Mouse (Mus musculus): ENCODE data around the gene Rtcb. TPM values are rescaled to one million over a fixed set of nuclear protein-coding genes. Genes with fewer than 3 reads are reported as not detected.

The Rtcb gene
- polyA plus RNA-seq, 1 experiment from 2014 or later = 63.0 TPM

GRCm38 (mm10) chr10:85964316-85964715 is 6.7 kb upstream of the Rtcb start:
- 98% methylated on average over 7 of the region's 7 CpGs for WGBS (ENCODE audit: missing documents)
- no peaks in the 10 kb centered on the region for H3K79me2 ChIP-seq (ENCODE audit: inconsistent target)
- H3K36me3 ChIP-seq (ENCODE audit: inconsistent target) = no peaks in the 10 kb centered on the region
- no peak overlapping the region for H3K27ac ChIP-seq
- H3K4me3 ChIP-seq (ENCODE audit: inconsistent target) = no peak overlapping the region

DNA sequence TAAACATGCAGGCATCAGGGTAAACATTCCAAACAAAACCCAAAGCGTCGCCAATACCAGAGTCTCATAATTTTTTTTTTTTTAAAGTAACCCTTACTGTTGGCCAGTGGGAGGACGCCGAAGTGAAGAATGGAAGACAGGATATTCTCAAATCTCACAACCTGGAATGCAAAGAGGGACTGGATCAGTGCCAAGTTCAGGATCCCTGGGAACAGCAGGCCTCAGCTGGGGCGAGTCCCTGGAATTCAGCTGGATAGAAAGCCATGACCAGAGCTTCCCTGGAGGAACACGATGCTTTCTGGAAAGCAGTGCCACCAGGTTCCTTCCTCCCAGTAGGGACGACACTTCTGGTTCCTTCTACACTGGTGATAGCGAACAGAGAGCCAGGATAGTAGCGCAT is 5.3 kb upstream of the Rtcb start:
- H3K27ac ChIP-seq = no peak overlapping the region
- no peaks in the 10 kb centered on the region for H3K79me2 ChIP-seq (ENCODE audit: inconsistent target)
- H3K36me3 ChIP-seq (ENCODE audit: inconsistent target) = no peaks in the 10 kb centered on the region
- H3K4me3 ChIP-seq (ENCODE audit: inconsistent target) = no peak overlapping the region
- 94% methylated on average over 8 of the region's 9 CpGs for WGBS (ENCODE audit: missing documents)

DNA sequence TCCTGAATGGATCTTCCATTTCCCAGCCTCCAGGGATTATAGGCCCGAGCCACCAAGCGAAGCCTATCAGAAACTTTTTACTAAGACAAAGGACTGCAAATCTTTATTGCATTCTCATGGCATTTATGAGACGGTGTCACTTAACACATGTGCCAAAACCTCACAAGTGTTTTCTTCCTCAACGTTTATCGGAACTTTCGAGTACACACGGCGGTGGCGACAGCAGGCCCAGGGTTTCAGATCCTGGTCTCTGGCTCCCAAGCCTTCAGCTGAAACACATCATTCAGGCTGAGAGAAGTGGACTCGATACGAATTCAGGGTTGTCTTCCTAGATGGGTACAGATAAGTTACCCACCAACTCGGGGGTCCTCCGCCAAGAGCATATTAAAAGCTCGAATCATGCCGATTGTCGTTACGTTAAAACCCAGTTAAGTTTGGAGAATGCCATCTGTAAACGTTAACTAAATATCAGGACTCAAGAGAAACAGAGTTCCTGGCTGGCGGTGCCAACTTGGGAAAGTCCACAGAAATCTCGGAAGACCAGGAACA is 678 bp downstream of the Rtcb start:
- H3K79me2 ChIP-seq (ENCODE audit: inconsistent target) = peaks cover 36% of the 10 kb centered on the region
- peak overlapping the region; percentile 28 for H3K27ac ChIP-seq
- 1% methylated on average over 20 of the region's 20 CpGs for WGBS (ENCODE audit: missing documents)
- H3K36me3 ChIP-seq (ENCODE audit: inconsistent target) = peaks cover 13% of the 10 kb centered on the region; the same call in 1 of the 2 replicates
- peak overlapping the region; percentile 82 for H3K4me3 ChIP-seq (ENCODE audit: inconsistent target)

GRCm38 (mm10) chr10:85954429-85954828 is 3.2 kb downstream of the Rtcb start:
- 88% methylated on average over 2 of the region's 2 CpGs for WGBS (ENCODE audit: missing documents)
- peaks cover 36% of the 10 kb centered on the region for H3K79me2 ChIP-seq (ENCODE audit: inconsistent target)
- H3K36me3 ChIP-seq (ENCODE audit: inconsistent target) = peaks cover 18% of the 10 kb centered on the region; the same call in 1 of the 2 replicates
- H3K27ac ChIP-seq = no peak overlapping the region
- H3K4me3 ChIP-seq (ENCODE audit: inconsistent target) = no peak overlapping the region

DNA sequence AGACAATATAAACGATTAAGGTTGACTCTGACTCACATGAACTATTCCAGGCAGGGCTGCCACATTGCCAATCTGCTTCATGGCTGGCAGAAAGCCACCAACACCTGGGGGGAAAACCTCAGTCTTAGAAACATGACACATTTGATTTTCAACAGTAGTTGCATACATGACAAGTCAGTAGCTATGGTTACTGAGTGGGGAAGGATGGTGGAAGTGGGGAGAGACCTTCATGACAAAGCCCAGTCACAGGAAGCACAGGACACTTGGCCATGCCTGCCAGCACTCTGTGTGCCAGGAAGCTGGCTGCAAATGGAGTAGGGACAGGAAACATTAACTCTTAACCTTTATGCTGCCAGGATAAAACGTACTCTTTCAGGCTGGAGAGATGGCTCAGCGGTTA is 4.2 kb downstream of the Rtcb start:
- Histone ChIP-seq H3K36me3 (ENCODE audit: inconsistent target) (peaks cover 28% of the 10 kb centered on the region), H3K27ac (no peak overlapping the region), H3K4me3 (ENCODE audit: inconsistent target) (no peak overlapping the region), H3K79me2 (ENCODE audit: inconsistent target) (peaks cover 36% of the 10 kb centered on the region)
- 31% methylated on average over 3 of the region's 3 CpGs for WGBS (ENCODE audit: missing documents)

DNA sequence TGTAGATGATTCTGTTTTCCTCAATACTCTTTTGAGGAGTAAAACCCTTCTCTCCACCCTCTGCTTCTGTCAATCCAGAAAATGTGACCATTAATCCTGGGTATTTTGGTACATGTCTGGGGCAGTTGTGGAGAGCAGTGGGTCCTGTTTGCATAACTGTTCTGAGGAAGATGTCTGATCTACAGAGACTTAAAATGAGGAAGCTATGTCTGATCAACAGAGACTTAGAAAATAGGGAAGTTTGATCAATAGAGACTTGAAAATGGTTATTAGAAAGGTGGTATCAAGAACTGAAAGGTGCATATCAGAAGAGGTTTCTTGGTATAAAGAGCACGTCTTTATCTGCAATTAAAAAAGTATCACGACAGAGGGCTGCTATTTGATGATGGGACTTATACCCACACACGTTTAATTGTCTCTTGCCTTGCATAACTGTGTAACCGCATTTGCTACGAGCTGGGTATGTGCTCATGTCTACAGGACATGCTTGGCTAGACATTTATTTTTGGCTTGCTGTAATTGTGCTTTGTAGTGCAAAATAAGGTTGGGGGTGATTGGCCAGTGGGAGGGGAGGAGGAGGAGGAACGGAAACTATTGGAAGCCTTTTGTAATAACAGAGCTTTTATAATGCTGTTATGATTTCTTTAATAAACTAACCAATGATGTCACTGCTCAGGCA is 5.7 kb downstream of the Rtcb start:
- Histone ChIP-seq H3K79me2 (ENCODE audit: inconsistent target) (peaks cover 30% of the 10 kb centered on the region), H3K4me3 (ENCODE audit: inconsistent target) (no peak overlapping the region), H3K27ac (no peak overlapping the region), H3K36me3 (ENCODE audit: inconsistent target) (peaks cover 32% of the 10 kb centered on the region)
- 59% methylated on average over 6 of the region's 6 CpGs for WGBS (ENCODE audit: missing documents)

DNA sequence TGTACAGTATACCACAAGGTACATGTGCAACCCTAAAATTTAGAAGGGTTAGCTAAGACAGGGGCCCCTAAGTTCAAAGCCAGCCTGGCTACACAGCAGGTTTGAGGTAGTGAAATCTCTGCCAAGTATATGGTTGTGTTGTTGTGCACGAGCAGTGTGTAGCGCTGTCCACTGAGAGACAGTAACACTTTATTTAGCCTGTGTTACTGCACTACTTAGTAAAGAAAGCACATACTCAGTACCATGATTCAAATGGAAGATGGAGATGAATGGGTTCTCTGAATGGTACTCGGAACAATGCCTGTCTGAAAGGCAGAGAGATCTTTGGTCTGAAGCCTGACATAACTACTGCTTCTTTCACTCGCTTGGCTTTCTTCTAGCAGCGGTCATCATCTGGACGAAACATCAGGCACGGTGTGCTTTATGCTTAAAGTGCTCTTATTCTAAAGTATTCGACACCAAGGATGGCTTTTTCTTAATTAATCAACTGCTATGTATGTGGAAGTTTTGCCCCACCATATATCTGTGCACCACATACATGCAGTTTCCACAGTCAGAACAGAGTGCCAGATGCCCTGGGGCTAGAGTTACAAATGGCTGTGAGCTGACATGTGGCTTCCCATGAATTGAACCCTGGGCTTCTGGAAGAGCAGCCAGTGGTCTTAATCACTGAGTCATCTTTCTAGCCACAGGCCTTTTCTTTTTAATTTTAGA is 9.0 kb downstream of the Rtcb start:
- Histone ChIP-seq H3K79me2 (ENCODE audit: inconsistent target) (no peaks in the 10 kb centered on the region; the same call in 1 of the 2 replicates), H3K27ac (no peak overlapping the region), H3K4me3 (ENCODE audit: inconsistent target) (no peak overlapping the region), H3K36me3 (ENCODE audit: inconsistent target) (peaks cover 41% of the 10 kb centered on the region)
- 96% methylated on average over 8 of the region's 8 CpGs for WGBS (ENCODE audit: missing documents)

- Histone ChIP-seq H3K4me3 (ENCODE audit: inconsistent target) (no peak overlapping the region), H3K27ac (no peak overlapping the region), H3K79me2 (ENCODE audit: inconsistent target) (no peaks in the 10 kb centered on the region), H3K36me3 (ENCODE audit: inconsistent target) (peaks cover 49% of the 10 kb centered on the region)
- 95% methylated on average over 6 of the region's 6 CpGs for WGBS (ENCODE audit: missing documents)
Measured at GRCm38 (mm10) chr10:85936280-85936965, 21.2 kb downstream of the Rtcb start.

- 84% methylated on average over 9 of the region's 11 CpGs for WGBS (ENCODE audit: missing documents)
- Histone ChIP-seq H3K79me2 (ENCODE audit: inconsistent target) (no peaks in the 10 kb centered on the region), H3K4me3 (ENCODE audit: inconsistent target) (no peak overlapping the region), H3K36me3 (ENCODE audit: inconsistent target) (no peaks in the 10 kb centered on the region), H3K27ac (no peak overlapping the region)
Measured at GRCm38 (mm10) chr10:85929962-85930361, 27.7 kb downstream of the Rtcb start.

GRCm38 (mm10) chr10:85929208-85929591 is 28.4 kb downstream of the Rtcb start:
- Histone ChIP-seq H3K79me2 (ENCODE audit: inconsistent target) (no peaks in the 10 kb centered on the region), H3K27ac (no peak overlapping the region), H3K4me3 (ENCODE audit: inconsistent target) (no peak overlapping the region), H3K36me3 (ENCODE audit: inconsistent target) (no peaks in the 10 kb centered on the region)
- 55% methylated on average over 11 of the region's 11 CpGs for WGBS (ENCODE audit: missing documents)

DNA sequence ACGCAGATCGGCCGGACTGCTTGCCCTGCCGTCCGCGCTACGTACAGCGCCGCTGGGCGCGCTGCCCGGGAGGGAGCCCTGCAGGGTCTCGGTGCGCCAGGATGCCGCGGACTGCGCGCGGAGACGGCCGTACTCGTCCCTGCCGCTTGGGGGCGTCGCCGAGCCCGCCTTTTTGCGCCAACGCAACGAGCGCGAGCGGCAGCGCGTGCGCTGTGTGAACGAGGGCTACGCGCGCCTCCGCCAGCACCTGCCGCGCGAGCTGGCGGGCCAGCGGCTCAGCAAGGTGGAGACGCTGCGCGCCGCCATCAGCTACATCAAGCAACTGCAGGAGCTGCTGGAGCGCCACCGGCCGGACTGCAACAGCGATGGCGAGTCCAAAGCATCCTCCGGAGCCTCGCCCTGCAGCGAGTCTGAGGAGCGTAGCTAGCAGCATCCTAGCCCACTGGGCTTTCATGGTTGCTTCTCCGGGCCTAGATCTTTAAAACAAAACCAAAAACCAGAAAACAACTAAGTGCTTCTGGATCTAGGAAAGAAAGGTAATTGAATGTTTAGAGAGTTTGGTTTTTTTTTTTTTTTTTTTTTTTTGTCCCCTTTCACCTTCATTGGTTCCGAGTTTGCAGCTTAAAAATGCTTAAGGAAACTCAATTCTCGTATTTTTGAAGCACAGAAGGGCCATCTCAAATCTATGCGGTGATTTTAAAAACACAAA is 29.0 kb downstream of the Rtcb start:
- Histone ChIP-seq H3K27ac (no peak overlapping the region), H3K4me3 (ENCODE audit: inconsistent target) (no peak overlapping the region), H3K36me3 (ENCODE audit: inconsistent target) (no peaks in the 10 kb centered on the region), H3K79me2 (ENCODE audit: inconsistent target) (no peaks in the 10 kb centered on the region)
- 2% methylated on average over 47 of the region's 63 CpGs for WGBS (ENCODE audit: missing documents)

DNA sequence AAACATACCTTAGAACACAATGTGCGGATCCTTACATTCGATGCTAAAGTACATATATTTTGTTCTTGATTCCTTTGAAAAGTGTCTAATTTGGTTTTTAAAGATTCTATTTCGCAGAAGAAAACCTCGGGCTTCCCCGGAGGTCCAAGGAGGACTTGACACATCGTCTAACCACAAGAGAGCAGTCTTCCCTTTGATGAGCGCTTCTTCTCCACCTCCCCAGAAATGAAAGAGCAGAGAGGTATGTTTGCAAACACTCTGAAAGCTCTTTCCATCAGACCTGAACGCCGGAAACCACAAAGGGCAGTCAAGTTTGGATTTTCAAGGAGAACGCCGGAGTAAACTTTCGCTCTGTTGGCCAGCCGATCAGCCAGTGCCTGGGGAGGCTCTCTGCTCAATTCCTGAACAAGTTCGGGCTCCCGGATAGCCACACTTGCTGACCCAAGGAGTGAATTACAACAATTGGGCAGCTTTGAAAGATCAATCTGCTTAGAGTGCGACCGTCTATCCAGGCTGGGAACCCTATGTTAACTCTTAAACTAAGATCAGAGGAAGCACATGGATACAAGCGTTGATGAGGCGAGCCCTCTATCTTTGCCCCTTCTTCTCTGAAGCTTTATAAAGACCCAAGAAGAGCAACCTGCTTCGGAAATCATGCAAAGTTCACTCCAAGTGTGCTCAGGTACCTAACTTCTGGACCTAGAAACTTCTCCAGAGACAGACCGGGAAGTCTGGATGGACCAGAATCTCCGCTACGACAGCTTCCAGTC is 29.8 kb downstream of the Rtcb start, which contains the start of gene Ascl4:
Gene Ascl4, plus strand, starts transcription at position 6 of the 770 bp plus-strand sequence.
- H3K27ac ChIP-seq = no peak within 1 kb of the TSS

GRCm38 (mm10) chr10:85916498-85917309 is 40.9 kb downstream of the Rtcb start, which contains the start of gene Prdm4:
TSS of gene Prdm4 (minus strand) at chr10:85917142.
- Histone ChIP-seq H3K27ac (no peak within 1 kb of the TSS), H3K79me2 (ENCODE audit: inconsistent target) (peaks cover 46% of the 10 kb centered on the region), H3K36me3 (ENCODE audit: inconsistent target) (peaks cover 25% of the 10 kb centered on the region), H3K4me3 (ENCODE audit: inconsistent target) (peak within 1 kb of the TSS; percentile 60)
- WGBS (ENCODE audit: missing documents) = 1% methylated on average over 72 of the region's 90 CpGs

More for the DNA sequence above, 29.8 kb downstream of the Rtcb start, which contains the start of gene Ascl4:
- 5% methylated on average over 23 of the region's 23 CpGs for WGBS (ENCODE audit: missing documents)
- Histone ChIP-seq H3K79me2 (ENCODE audit: inconsistent target) (no peaks in the 10 kb centered on the region), H3K36me3 (ENCODE audit: inconsistent target) (no peaks in the 10 kb centered on the region), H3K4me3 (ENCODE audit: inconsistent target) (no peak within 1 kb of the TSS; the same call in 1 of the 2 replicates)

All from macrophage (primary cell).